Mouse (Mus musculus) brown adipose tissue, adult 24 weeks (tissue): ENCODE measurements around the gene Mpped2. TPM values are rescaled to one million over a fixed set of nuclear protein-coding genes. Genes with fewer than 3 reads are reported as not detected.
A peak's percentile ranks its signal among the peaks of the same experiment; 100 is the strongest.

Source experiments
- H3K27ac ChIP-seq: fragments of 200-500 bp; replicated peaks from 2 replicates; pipeline ENCODE4 v1.5.1; 2012; ENCODE audit warnings: low read depth, mild to moderate bottlenecking, low read length
- H3K4me1 ChIP-seq: fragments of 200-500 bp; 2 replicates; pipeline ENCODE4 v1.6.1; 2012; ENCODE audit warnings: low read length, mixed read lengths; ENCODE audit not compliant: control insufficient read depth, insufficient read depth, insufficient read length
- H3K4me3 ChIP-seq: fragments of 200-500 bp; 2 replicates; pipeline ENCODE4 v1.5.1; 2012; ENCODE audit warnings: low read depth, mild to moderate bottlenecking, low read length, moderate library complexity; ENCODE audit not compliant: insufficient read depth
- polyA plus RNA-seq: library from polyadenylated mRNA; stranded (reverse); fragments of >200 nt; gene quantifications from 2 replicates; pipeline ENCODE4 v1.2.4, GENCODE M21; 2012; ENCODE audit not compliant: missing spikeins, insufficient read depth, insufficient read length

The Mpped2 gene
- polyA plus RNA-seq = 2.7 and 3.0 TPM in 2 replicates

DNA sequence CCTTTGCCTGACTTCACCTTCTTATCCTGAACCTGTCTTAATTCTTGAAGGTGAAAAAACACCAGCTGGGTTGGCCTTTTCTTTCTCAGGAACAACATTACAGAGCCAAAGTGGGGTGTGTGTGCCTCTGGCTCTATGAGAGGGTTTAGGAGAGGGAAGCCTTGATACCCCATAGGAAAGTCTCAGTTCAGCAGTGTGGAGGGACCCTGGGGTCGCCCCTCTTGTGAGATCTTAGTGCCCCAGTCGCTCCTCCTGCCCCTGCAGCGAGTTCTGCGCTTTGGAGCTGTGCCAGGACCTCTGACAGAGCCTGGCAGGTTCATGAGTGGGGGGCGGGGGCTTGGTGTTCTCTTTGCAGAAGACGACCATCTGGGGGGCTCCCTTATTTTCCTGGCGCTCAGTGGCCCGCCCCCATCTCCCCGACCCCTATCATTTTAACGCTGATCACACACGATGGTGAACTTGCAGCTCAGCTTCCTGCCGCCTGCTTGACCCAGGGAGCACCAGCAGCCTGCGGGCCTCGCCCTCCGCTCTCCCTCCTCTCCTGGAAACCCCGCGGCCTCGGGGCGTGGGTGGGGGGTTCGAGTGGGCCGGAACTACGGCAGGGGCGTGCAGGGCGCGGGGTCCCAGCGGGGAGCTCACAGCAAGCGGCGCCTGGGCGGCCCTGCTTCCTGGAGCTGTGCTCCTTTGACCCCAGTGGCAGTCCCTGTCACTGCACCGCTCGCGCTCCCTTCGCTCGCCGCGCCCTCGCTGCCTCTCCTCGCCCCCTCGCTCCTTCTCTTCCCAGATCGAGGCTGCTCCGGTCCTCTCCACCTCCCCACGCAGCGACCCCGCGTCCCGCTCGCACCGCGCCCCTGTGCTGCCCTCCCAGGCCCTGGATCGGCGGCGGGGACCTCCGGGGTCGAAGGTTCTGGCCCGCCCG is at the start of gene Mpped2:
TSS of gene Mpped2 (plus strand) at position 487 of the 919 bp plus-strand sequence.
- H3K4me3 ChIP-seq = peak within 1 kb of the TSS; percentile 72
- no peaks in the 10 kb centered on the region; the same call in 1 of the 2 replicates for H3K4me1 ChIP-seq
- H3K27ac ChIP-seq = no peak within 1 kb of the TSS

DNA sequence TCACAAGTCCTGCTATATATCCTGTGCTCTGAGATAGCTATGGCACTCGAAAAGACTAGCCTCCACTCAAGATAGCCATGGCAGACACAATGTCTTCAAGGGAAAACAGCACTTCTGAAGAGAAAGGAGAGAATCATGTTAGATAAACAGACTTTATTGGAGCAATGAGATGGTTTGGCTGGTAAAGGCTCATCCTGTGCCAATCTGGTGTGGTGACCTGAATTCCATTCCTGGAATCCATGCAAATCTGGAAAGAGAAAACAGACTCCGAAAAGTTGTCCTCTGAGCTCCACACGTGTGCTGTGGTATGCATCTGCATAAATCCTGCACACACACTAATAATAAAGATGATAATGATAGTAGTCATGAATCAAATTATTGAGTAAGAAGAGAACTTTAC is 48.3 kb upstream of the Mpped2 start:
- Histone ChIP-seq H3K4me3 (no peak overlapping the region), H3K27ac (no peak overlapping the region), H3K4me1 (no peaks in the 10 kb centered on the region)

DNA sequence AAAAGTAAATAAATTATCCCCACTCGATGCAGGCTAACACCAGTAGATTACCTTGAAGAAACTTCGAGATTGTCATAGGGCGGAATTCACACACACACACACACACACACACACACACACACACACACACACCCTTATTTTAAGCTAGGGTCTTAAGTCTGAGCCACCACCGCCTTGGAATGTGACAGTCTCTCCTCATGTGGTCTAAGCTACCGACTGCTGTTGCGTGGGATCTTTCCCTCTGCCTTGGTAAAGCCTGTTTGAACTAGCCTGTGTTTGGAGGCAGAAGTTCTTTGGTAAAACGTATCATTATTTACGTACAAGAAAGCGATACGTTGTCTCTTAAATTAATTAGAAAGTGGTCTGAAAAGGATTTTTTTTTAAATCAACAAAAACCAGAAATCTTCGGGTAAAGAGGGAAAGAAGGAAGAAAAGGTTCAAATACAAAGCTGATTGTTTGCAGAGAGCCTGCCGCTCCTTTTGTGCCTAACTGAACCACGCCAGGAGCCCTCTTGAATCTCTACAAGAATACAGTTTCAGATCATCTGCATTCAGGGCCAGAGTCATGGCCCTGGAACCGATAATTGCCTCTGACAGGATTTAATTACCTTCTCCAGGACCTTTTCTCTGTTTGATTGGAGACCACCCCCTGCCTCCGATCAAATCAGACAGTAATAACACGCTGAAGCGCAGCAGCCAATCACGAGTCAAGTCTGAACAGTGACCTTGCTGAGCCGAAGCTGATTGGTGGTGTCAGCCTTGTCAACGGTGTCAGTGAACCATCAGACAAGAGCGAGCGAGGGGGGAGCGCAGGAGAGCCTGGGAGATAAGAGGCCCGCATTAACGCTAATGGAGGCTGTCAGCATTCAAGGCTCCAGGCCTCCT is 43.1 kb upstream of the Mpped2 start:
- Histone ChIP-seq H3K27ac (no peak overlapping the region), H3K4me3 (peak overlapping the region; percentile 70), H3K4me1 (no peaks in the 10 kb centered on the region)

DNA sequence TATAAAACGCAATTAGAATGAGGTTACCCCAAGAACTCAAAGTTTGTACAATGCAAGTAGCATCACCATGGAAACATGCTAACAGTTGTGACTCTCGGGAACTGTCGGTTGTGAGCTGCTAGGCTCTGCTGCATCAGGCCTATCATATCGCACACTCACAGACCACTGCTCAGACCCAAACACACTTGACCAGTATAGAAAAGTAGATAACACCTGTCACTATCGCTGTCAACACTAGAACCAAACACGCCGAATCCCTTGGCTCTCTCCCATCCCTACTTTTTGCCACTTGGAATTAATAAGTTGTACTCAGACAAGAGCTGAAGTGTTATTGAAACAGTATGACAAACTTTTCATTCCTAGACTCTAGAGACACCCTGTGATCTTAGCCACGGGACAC is 40.9 kb upstream of the Mpped2 start:
- Histone ChIP-seq H3K27ac (no peak overlapping the region), H3K4me3 (no peak overlapping the region), H3K4me1 (no peaks in the 10 kb centered on the region)

DNA sequence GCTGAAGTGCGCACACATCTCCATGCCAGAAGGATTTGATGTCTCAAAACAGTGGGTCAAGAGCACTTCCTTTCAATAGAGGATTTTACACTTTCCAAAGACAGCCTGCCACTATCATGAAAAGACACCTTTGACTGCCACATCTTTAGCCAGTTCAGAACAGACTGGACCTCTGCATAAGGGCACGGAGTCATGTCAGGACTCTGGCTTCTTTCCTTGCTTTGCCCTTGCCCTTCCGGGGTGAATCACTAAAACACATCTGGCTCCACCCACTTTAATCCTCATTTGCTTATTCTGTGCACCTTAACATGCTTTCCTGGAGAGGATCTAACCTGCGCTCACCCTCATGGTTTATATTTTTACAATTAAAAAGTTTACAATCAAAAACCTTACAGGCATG is 40.3 kb upstream of the Mpped2 start:
- no peaks in the 10 kb centered on the region for H3K4me1 ChIP-seq
- no peak overlapping the region for H3K4me3 ChIP-seq
- no peak overlapping the region for H3K27ac ChIP-seq

DNA sequence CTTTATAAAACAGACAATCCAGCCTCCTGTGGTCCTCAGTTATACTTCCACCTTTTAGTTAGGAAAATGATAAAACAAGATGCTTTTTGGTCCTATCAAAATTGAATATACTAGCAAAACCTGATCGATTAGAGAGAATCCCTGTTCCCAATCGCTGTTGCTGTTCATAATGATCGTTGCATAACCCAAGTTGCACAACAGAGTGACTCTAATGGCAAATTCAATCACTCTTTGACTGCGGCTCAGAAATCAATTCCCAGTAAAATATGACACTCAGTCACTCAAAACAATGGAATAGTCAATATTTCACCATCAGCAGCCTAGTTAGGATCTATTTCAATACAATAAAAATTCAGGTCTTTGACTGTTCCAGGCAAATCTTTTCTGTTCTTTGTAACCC is 39.8 kb upstream of the Mpped2 start:
- H3K27ac ChIP-seq = no peak overlapping the region
- H3K4me1 ChIP-seq = no peaks in the 10 kb centered on the region
- H3K4me3 ChIP-seq = no peak overlapping the region

DNA sequence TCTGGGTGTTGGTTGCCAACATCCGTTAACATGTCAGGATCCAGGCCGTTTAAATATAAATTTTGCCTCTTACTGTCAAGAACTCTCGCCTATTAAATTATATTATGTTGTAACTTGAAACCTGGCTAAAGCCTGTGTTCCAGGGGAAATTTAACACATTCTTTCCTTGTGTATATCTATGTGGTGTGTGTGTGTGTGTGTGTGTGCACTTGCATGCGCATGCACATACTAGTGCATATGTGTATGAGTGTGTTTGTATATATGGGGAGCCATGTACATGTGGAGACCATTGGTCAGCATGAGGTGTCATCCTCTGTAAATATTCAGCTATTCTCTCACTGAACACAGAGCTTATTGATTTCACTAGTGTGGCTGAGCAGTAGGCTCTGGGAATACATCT is 37.8 kb upstream of the Mpped2 start:
- no peak overlapping the region for H3K27ac ChIP-seq
- no peak overlapping the region for H3K4me3 ChIP-seq

DNA sequence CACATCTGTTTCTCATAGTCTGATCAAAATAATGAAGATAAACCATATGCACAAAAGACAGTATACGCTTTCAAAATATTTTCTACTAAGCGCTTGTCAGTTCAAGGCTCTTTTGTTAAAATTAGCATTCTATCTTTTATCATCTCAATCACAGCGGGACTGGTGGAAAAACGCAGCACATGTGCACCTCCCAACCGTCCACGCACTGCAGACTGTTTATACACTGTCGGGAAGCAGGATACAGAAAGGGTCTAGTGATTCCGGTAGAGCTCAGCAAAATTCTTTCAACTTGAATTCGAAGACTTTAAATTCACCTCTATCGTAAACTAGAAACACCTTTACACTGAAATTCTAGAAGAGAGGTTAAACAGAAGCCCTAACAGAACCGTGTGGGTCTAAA is 27.8 kb upstream of the Mpped2 start:
- Histone ChIP-seq H3K4me1 (no peaks in the 10 kb centered on the region), H3K4me3 (no peak overlapping the region), H3K27ac (no peak overlapping the region)

More for the DNA sequence above, 37.8 kb upstream of the Mpped2 start:
- H3K4me1 ChIP-seq = no peaks in the 10 kb centered on the region

DNA sequence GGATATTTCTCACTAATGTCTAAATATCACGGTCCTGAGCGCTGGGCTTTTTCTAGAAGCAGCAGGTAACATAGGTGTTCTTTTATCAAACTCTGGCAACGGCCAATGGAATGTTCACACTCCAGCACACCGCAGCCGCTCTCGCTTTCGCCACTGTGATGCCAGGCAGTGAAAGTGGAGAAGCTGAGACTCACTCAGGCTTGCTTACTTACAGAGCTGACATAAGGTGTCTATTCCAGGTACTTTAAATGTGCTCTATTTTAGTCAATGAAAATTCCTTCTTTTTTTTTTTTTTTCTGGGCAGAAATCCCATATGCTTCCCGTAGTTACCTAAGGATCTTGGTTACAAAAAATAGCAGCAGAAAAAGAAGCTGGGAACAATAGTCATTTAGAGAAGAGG is 18.8 kb upstream of the Mpped2 start:
- no peaks in the 10 kb centered on the region for H3K4me1 ChIP-seq
- no peak overlapping the region for H3K27ac ChIP-seq
- H3K4me3 ChIP-seq = no peak overlapping the region

DNA sequence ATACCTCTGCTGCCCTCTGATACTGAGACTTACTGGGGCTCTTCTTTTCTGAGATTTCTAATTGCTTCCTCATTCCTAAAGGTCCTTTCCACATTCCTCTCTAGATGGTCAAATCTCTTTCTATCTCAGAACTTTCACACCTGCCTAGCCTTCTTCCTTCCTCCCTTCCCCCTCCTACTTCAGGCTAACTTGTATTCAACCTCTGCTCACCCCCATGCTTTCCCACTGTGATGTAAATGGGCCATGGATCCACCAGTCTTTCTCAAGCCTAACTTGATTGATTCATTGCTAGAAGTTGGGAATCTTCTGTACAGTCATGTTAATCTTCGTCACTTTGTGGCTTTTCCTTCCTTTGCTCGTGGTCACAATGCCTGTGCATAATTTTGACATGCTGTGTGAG is 15.6 kb upstream of the Mpped2 start:
- Histone ChIP-seq H3K4me1 (no peaks in the 10 kb centered on the region), H3K4me3 (no peak overlapping the region), H3K27ac (no peak overlapping the region)

DNA sequence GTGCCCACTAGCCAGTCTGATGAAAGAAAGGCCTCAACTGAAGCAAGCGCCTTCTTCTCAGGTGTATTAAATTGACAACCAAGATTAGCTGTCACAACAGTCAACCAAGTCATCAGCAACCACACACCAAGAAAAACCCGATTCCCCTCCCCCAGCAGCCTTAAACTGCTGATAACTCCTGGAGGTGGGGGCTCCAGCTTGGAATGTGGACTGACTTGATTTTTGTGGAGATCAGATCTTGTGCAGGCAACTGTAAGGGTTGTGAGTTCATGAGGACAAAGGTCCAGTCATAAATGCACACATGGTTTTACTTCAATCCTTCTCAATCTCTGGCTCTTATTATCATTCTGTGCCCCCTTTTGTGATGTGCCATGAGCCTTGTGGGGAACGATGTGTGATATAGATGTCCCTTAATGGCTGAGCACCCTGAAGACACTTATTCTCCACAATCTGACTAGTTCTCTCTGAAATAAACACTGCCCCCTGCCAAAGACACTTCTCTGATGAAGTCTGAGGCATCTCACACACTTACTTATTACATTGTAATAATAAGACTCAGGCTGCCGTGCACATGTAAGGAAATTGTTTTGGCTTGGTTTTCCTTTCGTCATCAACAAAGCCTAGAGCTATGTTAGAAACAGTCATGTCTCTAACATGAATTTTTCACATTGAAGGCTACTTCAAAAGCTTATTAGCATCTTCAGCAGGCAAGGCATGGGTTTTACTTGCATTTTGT is 13.2 kb upstream of the Mpped2 start:
- H3K4me1 ChIP-seq = no peaks in the 10 kb centered on the region
- H3K4me3 ChIP-seq = no peak overlapping the region
- H3K27ac ChIP-seq = no peak overlapping the region

DNA sequence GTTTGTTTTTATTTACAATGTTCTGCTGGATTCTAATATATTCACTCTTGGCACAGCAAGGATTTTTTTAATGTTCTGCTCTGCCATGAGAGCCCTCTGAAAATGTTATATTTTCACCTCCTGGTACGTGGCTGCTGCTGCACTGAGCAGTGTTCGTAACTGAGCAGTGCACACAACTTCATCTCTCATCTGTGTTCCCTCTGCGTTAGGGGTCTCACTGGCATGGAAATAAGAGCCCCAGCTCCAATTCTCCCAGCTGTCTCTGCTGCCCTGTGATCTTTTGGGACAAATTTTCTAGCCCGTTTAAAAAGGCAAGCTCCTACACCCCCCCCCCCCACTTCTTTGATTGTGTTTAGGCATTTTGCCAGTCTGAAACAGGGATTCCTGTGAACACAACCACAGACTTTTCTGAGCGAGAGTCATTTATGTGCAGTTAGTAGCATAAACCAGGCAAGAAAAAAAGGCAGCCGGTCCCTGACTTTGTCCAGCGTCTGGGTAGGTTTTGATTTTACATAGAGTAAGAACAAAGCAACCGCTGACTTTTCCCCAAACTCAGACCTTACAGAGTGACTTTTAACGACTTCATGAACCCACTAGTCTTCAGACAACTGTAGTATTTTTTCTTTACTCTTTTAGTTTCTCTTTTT is 9.8 kb upstream of the Mpped2 start:
- no peak overlapping the region for H3K27ac ChIP-seq
- no peaks in the 10 kb centered on the region for H3K4me1 ChIP-seq
- H3K4me3 ChIP-seq = no peak overlapping the region

DNA sequence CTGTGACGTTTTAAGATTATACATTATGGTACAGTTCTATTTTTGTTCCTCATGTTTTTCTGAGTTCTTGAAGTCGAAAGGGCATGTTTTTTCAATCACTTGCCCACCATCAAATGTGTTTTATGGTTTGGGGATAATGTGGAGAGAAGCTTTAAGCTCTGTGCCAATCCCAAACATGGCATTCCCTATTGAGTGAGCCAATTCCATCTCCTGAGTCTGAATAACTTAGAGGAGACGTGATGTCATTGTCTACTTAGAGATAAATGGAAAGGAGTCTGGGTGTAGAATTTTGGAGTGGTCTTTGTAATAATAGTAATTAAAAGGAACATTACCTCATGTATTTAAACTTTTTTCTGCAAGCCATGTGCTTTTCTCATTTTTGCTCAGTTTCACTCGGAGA is 9.2 kb upstream of the Mpped2 start:
- no peak overlapping the region for H3K4me3 ChIP-seq
- H3K27ac ChIP-seq = no peak overlapping the region
- no peaks in the 10 kb centered on the region for H3K4me1 ChIP-seq

DNA sequence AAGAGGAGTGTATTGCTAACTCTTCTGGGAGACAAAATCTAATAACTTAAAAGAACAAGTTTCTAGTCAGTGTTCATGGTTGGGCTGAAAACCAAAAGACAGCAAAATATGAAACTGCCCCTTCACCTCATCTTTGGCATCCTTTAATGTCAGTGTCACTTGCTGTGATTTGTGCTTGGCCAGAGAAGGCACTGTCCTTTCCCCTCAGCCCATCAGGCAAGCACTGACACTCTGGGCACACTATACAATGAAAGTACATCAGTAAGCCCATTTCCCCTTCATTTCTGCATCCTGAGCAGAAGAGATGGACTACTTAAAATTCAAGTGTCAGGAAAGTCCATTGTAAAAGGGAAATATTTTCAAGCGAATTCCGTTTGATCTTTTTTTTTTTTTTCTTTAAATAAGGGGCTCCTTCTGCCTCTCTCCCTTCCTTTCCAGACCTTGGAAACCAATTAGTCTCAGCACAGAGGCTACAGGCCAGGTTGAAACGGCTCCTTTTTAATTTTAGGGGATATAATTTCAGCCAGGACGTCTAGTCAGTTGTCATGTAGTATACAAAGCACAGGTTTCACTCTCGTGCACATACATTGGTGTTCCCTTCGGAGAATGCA is 1.2 kb upstream of the Mpped2 start:
- Histone ChIP-seq H3K4me1 (no peaks in the 10 kb centered on the region; the same call in 1 of the 2 replicates), H3K27ac (no peak overlapping the region), H3K4me3 (no peak overlapping the region)
